Mouse (Mus musculus) cerebellum, adult 9-11 months (tissue): Measurements from ENCODE around the gene Slc20a1.

Source experiments
- DNase-seq: peaks from one replicate; pipeline ENCODE4 v3.0.0; 2022

Gene Slc20a1

DNA sequence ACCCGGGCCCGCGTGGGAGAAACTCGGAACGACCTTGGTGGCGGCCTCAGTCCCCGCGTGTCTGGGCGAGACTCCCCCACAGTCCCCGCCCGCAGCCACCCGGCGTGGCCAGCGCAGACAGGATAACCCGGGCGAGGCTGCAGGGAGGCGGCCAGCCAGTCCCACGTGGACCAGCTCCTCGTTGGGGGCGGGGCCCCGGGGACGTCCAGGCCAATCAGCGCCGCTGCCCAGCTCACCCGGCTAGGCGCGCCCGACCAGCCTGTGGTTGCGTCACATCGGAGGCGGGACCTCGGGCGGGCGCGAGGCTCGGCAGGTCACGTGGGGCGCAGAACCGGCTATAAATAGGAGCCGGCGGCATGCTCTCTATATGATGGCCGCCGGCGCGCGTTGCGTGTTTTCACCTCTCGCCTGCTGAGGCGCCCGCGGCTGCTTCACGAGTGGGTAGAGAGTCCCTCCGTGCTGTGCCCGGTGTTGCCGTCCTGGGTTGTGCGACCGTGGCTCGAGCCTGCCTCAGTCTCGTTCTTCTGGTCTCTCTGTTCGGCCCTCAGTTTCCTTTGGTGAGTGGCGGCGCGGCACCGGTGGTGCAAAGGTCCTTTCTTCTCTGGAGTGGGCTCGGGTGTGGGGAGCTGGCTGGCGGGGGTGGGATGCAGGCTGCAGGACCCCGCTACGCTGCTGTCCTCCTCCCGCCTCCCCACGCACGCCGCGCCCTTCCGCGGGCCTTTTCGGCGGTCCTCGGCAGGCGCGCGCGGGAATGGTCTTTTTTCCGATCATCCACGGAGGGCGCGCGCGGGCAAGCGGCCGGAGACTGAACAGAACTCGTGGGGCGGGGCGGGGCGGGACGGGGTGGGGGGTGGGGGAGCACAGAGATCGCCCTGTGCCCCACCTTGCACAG, at the start of gene Slc20a1:
Gene Slc20a1, plus strand, starts transcription at position 329 of the 892 bp plus-strand sequence.
- DNase-seq: peak; percentile 99

DNA sequence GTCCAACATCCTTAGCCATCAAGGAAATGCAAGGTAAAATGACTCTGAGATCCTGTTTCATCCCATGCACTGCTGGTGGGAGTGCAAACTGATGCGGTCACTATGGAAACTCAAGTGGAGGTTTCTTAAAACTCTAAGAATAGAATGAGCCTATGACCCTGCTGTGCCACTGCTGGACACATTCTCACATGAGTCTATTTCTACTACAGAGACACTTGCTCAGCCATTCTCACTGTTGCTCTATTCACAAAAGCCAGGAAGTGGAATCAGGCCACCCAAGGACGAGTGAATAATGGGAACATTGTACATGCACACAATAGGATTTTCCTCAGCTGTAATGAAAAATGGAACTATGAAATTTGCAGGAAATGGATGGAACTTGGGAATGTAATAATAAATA, 49.7 kb upstream of the Slc20a1 start:
- no peak for DNase-seq

DNA sequence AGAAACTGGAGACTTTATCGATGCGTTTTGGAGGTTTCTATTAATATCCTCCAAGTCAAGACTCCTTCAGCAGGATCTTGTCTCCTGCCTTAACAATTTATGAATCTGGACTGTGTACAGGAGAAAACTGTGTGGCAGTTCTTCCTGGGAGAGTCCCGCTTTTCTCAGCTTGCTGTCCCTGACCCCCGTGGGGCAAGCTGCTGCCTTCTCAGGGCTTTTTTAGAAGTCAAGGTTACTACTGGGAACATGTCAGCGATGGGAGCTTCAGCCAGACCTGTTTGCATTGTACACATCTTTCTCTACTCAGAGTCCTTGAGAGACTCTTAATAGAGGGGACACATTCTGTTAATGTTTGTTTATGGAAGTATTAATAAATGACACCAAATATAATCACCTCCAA, 48.2 kb upstream of the Slc20a1 start:
- DNase-seq: no peak

DNA sequence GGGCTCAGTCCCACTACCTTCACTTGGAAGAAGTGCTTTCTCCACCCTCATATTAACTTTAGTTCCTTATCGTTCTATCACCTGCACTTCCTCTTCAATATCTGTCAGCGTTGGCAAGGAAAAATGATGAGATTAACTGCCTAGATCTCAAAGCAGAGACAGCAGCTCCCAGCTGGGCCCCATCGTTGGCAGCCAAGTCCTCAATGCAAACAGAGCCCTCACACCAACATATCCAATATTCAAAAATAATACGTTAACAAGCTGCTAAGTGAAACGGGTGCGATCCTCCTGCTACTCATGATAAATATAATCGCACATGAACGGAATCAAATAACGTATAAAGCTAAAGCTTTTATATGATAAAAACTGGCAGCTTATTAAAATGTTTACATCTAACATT, 47.5 kb upstream of the Slc20a1 start:
- no peak for DNase-seq

DNA sequence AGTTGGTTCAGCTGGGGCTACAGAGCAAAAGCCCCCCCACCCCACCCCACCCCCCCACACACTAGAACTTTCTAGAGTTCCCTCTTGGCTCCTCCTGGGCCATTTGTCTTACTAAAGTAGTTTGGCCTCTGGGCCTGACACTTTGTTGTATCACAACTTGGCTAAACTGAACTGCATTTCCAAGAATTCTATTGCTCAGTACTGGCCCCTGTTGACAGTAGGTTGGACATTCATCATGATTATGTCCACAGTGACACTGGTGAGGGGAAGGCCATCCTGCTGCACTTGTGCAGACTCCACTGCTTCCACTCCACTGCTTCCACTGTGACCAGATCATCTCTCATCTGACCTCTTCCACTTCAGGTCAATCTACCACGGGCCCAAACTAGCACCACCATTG, 45.8 kb upstream of the Slc20a1 start:
- DNase-seq: no peak

DNA sequence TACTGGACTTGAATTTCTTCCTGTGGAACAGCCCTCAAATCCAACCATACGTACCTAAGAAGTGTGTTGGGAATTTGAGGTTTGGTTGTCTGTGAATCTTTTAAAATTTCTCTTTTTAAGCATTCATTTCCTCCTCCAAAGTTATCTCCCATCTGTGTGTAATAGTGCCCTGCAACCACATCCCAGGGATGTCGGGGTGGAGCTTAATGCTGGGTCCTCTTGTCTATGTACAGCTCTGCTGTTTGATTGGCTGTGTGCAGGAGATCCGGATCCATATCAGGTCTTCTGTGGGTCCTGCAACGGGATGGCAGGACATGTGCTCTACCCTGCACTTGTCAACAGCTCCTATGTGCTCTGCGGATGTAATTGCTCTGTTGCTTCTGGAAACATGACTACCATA, 33.7 kb upstream of the Slc20a1 start:
- no peak for DNase-seq

DNA sequence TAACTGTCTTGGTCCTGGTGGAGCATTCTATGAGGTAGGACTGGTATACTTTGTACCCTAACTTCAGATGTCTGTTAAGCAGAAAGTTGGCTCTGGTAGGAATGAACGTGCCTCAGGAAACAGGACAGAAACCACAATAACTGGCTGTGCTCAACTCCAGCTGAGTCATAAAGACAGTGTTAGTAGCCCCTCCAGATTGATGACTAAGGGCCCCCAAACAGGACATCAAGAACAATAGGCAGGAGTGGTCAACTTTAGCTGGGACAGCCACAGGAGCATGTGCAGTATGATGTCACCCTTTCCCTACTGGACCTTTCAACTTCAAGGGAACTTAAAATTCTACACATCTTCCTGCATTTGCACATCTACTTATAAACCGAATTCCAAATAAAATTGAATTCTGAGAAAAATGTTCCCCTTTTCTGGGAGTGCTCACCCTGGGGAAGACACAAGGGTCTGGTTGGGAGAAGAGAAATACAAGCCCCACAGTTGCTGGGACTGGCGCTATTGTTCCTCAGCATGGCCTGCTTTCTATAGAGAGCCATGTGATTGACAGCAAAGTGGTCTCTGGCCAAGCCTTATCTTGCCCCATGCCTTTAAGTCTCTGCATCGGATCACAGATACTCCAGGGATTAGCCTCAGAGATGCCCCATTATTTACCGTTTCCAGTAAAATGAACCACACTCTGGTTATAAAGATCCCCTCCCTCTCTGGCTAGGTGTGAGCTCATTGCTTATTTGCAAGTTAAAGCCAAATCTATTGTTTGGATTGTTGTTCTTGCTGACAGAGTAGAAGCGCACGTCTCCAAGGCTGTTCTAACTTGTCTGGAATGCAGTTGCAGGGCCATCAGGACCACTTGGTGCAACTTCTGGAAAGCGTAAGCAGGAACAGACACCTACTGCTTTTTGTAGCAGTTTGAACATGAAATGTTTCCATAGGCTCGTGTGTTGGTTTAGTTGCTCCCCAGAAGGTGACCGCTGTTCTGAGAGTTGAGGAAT, 31.8 kb upstream of the Slc20a1 start:
- DNase-seq: no peak

DNA sequence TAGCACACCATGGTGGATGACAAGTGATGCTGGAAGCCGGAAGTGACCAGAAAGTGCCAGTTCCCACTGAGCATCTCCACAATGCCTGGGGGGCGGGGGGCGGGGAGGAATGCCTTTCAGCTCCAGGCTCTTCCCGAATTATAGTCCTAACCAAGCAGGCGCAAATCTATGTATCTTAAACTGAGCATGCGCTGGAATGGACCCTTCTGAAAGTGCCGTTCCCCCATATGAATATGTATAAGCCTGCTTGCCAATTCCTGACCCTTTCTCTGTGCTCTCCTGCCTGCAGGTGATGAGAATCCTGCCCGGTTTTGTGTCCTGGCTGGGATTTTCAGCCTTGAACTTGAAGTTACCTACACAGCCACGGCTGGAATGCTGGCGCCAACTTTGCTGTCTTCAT, 25.2 kb upstream of the Slc20a1 start:
- DNase-seq: no peak

DNA sequence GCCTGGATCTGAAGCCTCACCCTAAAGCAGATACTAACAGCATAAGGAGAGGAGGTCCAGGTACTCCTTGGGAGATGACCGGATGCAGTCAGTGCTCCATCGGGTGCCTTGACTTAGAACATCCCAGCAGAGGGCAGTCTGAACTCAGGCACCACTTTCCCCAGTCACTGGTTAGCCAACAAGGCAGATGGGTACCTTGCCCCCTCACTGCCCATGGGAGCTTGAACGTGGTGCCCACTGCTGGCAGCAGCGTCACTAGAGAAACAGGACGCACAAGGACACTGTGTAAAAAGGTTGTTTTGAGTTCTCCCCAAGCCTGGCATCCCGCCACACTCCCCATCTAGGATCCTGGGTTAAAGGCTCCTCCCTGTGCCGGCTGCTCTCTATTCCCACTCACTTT, 24.1 kb upstream of the Slc20a1 start:
- peak; percentile 56 for DNase-seq

DNA sequence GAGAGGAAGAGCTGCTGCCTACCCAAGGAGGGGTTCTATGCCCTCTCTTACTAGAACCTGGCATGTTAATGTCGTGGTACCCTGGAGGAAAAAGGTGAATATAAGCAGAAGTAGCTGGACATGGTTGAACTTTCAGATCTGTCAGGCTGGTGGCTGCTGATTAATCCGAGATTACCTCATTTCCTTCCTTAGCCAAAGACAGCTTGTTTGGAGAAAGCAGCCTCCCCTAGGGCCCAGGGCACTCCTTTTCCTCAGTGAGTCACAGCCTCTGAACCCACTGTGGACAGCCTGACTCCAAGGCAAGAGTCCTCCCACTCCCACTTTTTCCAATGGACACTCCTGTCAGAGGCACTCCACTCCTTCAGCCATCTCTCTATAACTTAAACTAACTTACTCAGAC, 22.9 kb upstream of the Slc20a1 start:
- no peak for DNase-seq

DNA sequence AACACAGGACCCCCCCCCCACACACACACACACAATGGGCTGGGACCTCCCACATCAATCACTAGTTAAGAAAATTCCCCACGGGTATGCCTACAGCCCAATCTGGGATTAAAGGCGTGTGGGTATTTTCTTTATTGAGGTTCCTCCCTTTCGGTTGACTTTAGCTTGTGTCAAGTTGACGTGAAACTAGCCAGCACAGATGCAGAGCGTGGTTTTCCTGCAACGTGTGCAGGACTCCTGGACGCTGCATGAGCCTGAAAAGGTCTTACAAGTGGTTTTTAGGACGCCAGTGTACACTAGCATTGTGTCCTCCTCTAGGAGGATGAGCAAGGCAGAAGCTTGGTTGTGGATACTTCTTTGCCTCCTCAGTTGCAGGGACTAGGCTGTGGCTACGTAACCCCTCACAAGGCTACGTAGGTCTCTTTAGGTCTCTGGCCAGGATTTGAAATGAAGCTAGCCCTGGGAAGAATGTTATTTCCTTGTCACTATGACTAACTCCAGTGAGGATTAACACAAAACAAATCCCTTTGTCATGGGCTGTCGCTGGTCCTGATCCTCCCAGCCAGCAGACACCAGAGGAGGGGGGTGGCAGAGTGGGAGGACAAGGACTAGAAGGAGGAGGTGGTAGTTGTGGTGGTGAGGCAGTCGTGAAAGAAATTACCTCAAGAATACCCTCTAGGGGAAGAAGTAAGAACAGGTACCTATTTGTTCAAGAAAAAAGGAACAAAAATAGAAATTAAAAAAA, 21.7 kb upstream of the Slc20a1 start:
- DNase-seq: no peak

DNA sequence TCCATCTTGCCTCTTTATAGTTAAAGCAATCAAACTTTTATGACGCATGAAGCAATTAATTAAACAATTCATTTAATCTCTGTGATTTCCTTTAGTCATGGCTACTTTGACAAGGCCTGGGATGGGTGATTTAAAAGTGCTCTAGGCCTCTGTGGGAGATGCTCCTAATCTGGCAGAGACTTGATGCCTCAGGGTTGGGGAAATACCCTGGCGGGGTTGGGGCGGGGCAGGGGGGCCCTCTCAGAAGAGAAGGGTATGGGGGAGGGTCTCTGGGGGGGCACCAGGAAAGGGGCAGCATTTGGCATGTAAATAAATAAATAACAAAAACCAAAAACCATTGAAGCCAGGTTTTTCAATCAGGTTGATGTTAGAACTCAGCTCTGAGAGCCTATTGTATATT, 20.9 kb upstream of the Slc20a1 start:
- no peak for DNase-seq

DNA sequence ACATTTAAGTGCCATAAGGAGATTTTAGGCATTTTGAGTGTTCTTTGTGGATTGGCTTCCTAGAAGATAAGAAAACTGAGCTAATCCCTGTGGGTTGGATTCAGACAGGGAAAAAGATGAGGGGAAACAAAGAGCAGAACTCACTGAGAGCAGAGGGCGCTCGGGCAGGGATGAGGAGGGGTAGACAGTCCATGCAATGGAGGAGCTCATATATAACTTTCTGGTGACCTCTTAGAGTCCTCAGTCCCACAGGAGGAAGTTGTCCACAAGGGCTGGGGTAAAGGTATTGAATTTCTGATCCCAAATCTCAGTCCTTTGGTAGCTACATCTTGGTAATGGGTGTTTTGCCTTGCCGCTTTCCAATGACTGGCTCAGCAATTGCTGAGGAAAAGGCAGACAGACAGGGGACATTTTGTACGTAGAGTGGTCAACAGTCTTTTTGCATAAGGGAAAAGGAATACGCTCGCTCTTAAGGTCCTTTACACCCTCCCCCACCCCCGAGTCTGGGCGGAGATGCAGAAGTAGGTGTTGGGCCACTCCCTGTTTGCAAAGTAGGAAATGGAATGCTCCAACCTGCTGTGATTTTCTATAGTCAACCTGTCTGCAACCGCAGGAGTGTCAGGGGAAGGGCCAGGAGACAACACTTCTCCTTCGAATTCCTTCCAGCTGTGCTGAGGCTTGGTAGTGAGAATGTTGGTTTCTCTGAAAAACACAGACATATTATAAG, 20.2 kb upstream of the Slc20a1 start:
- DNase-seq: no peak

DNA sequence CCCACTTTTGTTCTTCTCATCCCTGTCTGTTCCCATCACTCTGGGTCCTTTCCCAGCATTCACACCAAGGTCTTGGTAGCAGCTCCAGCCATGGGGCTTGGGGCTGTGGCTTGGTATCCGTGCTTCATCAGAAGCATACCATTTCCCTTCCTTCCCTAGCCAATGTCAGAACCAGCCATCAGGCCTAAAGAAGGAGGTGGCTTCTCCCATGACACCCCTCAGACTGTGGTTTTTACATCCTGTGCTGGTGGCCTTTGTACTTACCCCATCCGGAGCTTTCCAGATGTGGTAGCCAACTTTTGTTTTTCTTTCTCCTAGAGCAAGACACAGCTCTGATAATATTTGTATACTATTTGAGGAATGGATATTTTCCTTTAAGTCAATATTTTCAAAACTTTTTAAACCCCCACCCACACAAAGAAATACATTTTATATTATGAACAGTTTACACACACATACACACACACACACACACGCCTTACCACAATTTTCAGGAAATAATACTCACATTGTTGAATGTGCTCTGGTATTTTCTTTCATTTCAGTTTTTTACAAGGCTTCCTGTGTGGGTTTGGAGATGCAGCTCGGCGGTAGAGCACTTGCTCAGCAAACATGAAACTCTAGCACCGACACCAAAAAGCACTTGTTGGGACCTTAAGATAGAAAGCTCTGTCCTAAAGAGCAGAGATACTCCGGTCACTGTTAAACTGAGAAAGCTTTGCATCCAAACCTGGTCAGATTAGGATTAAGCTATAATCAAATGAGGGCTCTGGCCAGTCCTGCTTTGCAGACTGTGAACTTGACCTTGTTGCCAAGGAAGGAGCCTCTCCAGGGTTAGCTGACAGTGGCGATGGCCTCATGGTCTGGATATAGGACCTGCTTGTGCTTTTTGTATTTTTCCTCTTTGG, 18.4 kb upstream of the Slc20a1 start:
- DNase-seq: no peak

DNA sequence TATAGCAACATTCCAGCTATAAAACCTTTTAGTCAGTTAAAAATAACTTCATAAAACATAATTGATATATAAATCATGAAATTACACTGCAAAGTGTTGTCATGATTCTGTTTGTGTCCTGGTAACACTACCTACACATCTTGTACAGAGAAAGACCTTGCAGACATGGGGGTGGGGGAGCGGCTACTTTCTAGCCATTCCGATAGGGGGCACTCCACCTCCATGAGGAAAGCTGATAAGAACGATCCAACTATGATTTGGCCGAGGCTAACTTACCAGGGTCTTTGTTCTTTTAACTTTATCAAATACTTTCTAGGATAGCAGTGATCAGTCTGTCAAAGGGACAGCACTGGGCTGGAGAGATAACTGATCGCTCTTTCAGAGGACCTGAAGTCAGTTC, 17.1 kb upstream of the Slc20a1 start:
- DNase-seq: no peak

DNA sequence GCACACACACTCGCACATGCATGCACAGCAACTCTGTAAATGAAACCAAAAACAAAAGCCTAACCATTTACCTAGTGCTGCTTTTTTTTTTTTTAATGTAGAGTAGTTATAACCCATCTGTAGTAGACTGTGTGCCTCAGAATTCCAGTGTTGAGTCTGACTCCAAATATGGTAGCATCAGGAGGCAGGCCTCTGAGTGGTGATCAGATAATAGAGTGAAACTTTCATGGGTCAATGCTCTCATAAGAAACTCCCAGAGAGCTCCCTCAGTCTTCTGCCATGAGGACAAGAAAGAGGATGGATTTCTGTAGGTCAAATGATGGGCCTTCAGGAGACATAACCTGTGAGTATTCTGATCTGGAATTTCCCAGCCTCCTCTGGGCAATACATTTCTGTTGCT, 16.2 kb upstream of the Slc20a1 start:
- no peak for DNase-seq

DNA sequence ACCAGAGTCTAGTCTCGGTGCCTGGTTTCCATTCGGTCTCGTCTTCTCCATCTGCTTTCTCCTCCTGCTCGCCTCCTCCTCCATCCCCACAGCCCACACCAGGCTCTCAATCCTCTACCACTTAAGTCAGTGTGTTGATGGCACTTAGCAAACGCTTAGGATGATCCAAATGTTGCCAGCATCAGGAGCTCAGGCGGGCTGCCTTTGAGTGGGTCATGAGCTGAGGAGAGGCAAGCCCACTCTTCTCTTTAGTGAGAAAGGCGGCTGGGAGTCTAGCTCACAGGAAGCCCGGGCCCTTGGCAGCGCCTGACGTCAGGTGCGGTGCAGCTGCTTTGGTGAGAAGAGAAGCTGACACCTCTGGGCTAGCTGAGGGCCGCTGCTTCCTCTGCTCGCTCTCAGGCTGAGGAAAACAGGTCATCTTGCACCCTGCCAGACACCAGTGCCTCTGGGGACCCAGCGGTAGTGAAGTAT, 15.0 kb upstream of the Slc20a1 start:
- no peak for DNase-seq

DNA sequence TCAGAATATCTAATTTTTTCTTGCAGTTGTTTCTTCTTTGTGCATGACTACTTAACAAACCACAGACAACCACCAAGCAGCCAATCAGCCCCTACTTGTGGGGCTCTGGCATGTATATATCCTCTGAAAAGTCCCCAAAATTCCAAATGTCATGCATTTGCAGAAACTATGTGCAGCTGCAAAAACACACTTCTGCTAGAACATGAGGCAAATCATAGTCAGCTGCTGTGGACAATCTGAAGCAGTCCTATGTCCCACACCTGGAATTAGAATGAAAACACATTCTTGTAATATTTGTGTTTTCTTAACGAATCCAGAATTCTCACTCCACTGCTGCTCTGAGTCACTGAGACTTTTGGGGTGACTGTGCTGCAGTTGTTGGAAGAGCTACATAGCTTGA, 13.7 kb upstream of the Slc20a1 start:
- DNase-seq: no peak

DNA sequence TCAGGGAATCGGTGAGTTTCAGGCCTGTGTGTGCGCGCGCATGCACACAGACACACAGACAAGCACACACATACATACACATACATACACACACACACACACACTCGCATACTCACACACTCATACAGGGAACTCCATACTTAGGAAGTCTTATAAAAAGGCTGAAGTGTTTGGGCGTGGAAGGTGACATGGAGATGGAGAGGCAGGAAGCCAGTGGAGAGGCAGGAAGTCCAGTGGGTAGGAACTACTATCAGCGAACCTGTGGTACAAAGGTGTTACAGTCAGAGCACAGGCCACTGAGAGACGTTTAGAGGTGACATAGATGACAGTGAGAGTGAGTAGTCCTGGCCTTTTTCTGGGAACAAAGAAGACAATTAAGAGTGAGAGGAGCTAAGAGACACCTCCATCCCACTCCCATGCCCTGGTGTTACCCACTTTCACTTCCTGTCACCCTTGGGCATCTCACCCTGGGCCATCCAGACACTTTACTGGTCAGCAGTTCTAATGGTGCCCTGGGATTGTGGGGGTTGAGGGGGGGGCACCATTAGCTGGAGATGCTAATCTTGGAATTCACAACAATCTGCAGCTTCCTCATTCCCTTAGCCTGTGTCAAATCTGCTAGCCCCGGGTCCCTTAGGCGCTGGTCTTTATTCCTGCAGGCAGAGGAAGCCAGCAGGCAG, 12.8 kb upstream of the Slc20a1 start:
- DNase-seq: no peak

DNA sequence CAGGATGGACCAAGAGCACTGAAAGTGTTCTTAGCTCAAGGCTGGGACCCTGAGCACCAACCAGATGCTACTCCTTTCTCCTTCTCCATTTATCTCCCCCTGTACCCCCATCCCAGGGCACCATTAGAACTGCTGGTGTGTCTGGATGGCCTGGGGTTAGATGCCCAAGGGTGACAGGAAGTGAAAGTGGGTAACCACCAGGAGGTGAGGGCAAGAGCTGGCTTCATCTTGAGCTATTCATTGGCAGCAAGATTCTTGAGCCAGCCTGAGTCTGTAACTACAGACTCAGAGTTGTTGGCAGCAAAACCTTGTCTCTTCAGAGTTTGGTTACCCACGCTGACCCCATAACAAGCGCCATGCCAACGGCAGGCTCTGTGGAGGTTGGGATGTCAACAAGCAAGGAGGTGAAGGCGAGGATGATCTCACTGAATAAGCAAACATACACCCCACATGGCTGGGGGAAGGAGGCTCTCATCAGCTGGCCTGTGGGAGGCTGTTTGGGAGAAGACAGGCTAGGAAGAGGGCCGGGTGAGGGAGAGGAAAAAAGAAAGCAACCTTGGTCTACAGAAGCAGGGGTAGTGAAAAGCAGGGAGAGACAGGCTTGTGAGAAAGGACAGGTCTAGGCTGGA, 12.2 kb upstream of the Slc20a1 start:
- DNase-seq: no peak
